11 mouse cellular contexts compared by ENCODE assay signal in genomic region chr7:141040867-141041606, GRCm38 (mm10). TPM values are rescaled to one million over a fixed set of nuclear protein-coding genes. Genes with fewer than 3 reads are reported as not detected.
DNase-seq lines count a peak whose midpoint lies in the region; ATAC-seq and TF ChIP-seq lines count a peak whose summit lies in the region.
"Had no signal": no experiment of that assay in that cellular context is flagged by ENCODE, and none has a peak within 500 bp of the region (broad histone marks: within the 10 kb centered on the region; RNA-seq: fewer than 3 reads in every experiment).

No protein-coding gene starts in this region.

- H3K36me3 ChIP-seq in kidney, embryonic 14.5 days (ENCODE audit: control insufficient read depth, insufficient read depth, low read length), result no peaks in the 10 kb centered on the region
- H3K36me3 ChIP-seq in embryonic facial prominence, embryonic 12.5 days, result no peaks in the 10 kb centered on the region
- no peaks in the 10 kb centered on the region for H3K36me3 ChIP-seq in myocyte (ENCODE audit: control insufficient read depth, insufficient read depth)
- H3K36me3 ChIP-seq: G1E had no signal

- no peaks in the 10 kb centered on the region for H3K79me2 ChIP-seq in myocyte (ENCODE audit: control insufficient read depth, insufficient read depth)

- no peaks in the 10 kb centered on the region for H3K27me3 ChIP-seq in kidney, embryonic 14.5 days (ENCODE audit: control insufficient read depth, insufficient read depth, low read length)
- no peaks in the 10 kb centered on the region for H3K27me3 ChIP-seq in embryonic facial prominence, embryonic 12.5 days
- no peaks in the 10 kb centered on the region for H3K27me3 ChIP-seq in myocyte (ENCODE audit: control insufficient read depth, insufficient read depth, insufficient read length)

- 0 out of 2 replicates have a peak, but pooled peaks cover 3% of the 10 kb centered on the region for H3K4me1 ChIP-seq in kidney, embryonic 14.5 days (ENCODE audit: control insufficient read depth, insufficient read depth, low read length)
- H3K4me1 ChIP-seq in embryonic facial prominence, embryonic 12.5 days, result peaks cover 3% of the 10 kb centered on the region; the same call in 1 of the 2 replicates

- no peak overlapping the region for H3K4me2 ChIP-seq in kidney, embryonic 14.5 days (replicated peaks; ENCODE audit: low read depth, low read length)
- H3K4me2 ChIP-seq in embryonic facial prominence, embryonic 12.5 days (replicated peaks), result peak overlapping the region; percentile 32
- peak overlapping the region; percentile 61 for H3K4me2 ChIP-seq in myocyte (ENCODE audit: low read depth)

- peak; percentile 46; the same call in 1 of the 2 replicates for ATAC-seq in kidney, embryonic 14.5 days (ENCODE audit: low FRiP score, low TSS enrichment)
- no peak for ATAC-seq in embryonic facial prominence, embryonic 12.5 days (ENCODE audit: insufficient number of reproducible peaks, insufficient read depth, low FRiP score, low TSS enrichment)
- ATAC-seq in frontal cortex, adult (ENCODE audit: low TSS enrichment), result no peak

- no peak for TF ChIP-seq POLR2A in myocyte (IDR thresholded peaks at IDR 0.05; ENCODE audit: insufficient read length, low read depth)

- 0 out of 2 replicates have a peak overlapping the region, but pooled peaks have one; percentile 28 for H3K9ac ChIP-seq in kidney, embryonic 14.5 days (ENCODE audit: low read depth, low read length)
- H3K9ac ChIP-seq in embryonic facial prominence, embryonic 12.5 days, result no peak overlapping the region; the same call in 1 of the 2 replicates

- peak overlapping the region; percentile 89 for H3K27ac ChIP-seq in kidney, embryonic 14.5 days (ENCODE audit: low read depth, low read length)
- peak overlapping the region; percentile 66 for H3K27ac ChIP-seq in embryonic facial prominence, embryonic 12.5 days
- H3K27ac ChIP-seq: macrophage had no signal

- H3K9me3 ChIP-seq in kidney, embryonic 14.5 days (ENCODE audit: control insufficient read depth, low read length), result no peaks in the 10 kb centered on the region
- H3K9me3 ChIP-seq in embryonic facial prominence, embryonic 12.5 days, result no peaks in the 10 kb centered on the region
- H3K9me3 ChIP-seq: G1E had no signal

- WGBS in kidney, embryonic 14.5 days, result 45% methylated on average over 6 of the region's 9 CpGs
- 38% methylated on average over 6 of the region's 9 CpGs for WGBS in embryonic facial prominence, embryonic 12.5 days

- no peak for DNase-seq in kidney, adult 9 months
- DNase-seq in kidney, postnatal 10 days, result peak; percentile 40
- no peak for DNase-seq in layer of hippocampus, adult 18-20 months (ENCODE audit: low spot score in 2 of 2)
- no peak for DNase-seq in left cerebral cortex, adult 18-20 months (ENCODE audit: low spot score in 2 of 2)

- no peak overlapping the region for H3K4me3 ChIP-seq in kidney, embryonic 14.5 days (ENCODE audit: low read length)
- H3K4me3 ChIP-seq in embryonic facial prominence, embryonic 12.5 days, result no peak overlapping the region
- no peak overlapping the region for H3K4me3 ChIP-seq in myocyte

- H3ac ChIP-seq in myocyte (ENCODE audit: control insufficient read depth, insufficient read length), result no peak overlapping the region

TF ChIP-seq in myocyte, 11 proteins besides CTCF, POLR2A, EP300 and RAD21:
- TF ChIP-seq MAX (IDR thresholded peaks at IDR 0.05; ENCODE audit: low read depth), result no peak
- no peak for TF ChIP-seq TCF3 (IDR thresholded peaks at IDR 0.05; ENCODE audit: insufficient read length, low read depth)
- no peak for TF ChIP-seq SRF (IDR thresholded peaks at IDR 0.05; ENCODE audit: control insufficient read depth, insufficient read length, low read depth)
- no peak for TF ChIP-seq REST (IDR thresholded peaks at IDR 0.05; ENCODE audit: insufficient read depth, insufficient read length)
- no peak for TF ChIP-seq TCF12 (IDR thresholded peaks at IDR 0.05; ENCODE audit: insufficient read depth, poor library complexity, severe bottlenecking)
- no peak for TF ChIP-seq CEBPB (IDR thresholded peaks at IDR 0.05; ENCODE audit: insufficient read depth, poor library complexity, severe bottlenecking)
- no peak for TF ChIP-seq E2F4 (IDR thresholded peaks at IDR 0.05; ENCODE audit: insufficient read depth)
- no peak for TF ChIP-seq MYOD1 (IDR thresholded peaks at IDR 0.05; ENCODE audit: control insufficient read depth in 1 of 3, insufficient read length in 2 of 3, low read depth in 2 of 3)
- no peak for TF ChIP-seq POLR2AphosphoS2 (IDR thresholded peaks at IDR 0.05; ENCODE audit: insufficient read length, low read depth)
- TF ChIP-seq MYOG (IDR thresholded peaks at IDR 0.05; ENCODE audit: control insufficient read depth in 1 of 3, insufficient read depth in 1 of 3, insufficient read length in 2 of 3, low read depth in 2 of 3), result no peak
- TF ChIP-seq USF1 (IDR thresholded peaks at IDR 0.05; ENCODE audit: low read depth), result no peak

RNA-seq across cellular contexts. Expression of gene Gm17387, which starts 12.1 kb away (rescaled TPM):
- polyA plus RNA-seq in kidney, embryonic 14.5 days (2014; fragmentation: Nextera tagmentation; extraction: Ambion mirVana), result not detected in 2 replicates
- not detected in 2 replicates for polyA plus RNA-seq in embryonic facial prominence, embryonic 12.5 days (2016; fragmentation: Nextera tagmentation; extraction: Ambion mirVana)
- not detected for polyA plus RNA-seq in myocyte (2012; fragmentation: generic; extraction: Trizol)
- total RNA-seq in layer of hippocampus, adult 18-20 months (2021), result not detected
- total RNA-seq in left cerebral cortex, adult 18-20 months (2021), result not detected
- total RNA-seq: G1E had no signal
- polyA plus RNA-seq: cortical plate, adult 2 months; G1E; macrophage had no signal

RNA-seq across cellular contexts. Expression of gene B4galnt4, which starts 19.9 kb away (rescaled TPM):
- polyA plus RNA-seq in kidney, embryonic 14.5 days (2014; fragmentation: Nextera tagmentation; extraction: Ambion mirVana), result 13.7 and 14.4 TPM in 2 replicates
- polyA plus RNA-seq in embryonic facial prominence, embryonic 12.5 days (2016; fragmentation: Nextera tagmentation; extraction: Ambion mirVana), result 35.2 and 39.2 TPM in 2 replicates
- 0.46 TPM for polyA plus RNA-seq in myocyte (2012; fragmentation: generic; extraction: Trizol)
- 10 to 100 TPM; 84.2 to 86.8 TPM for total RNA-seq in layer of hippocampus, adult 18-20 months (2021)
- total RNA-seq in left cerebral cortex, adult 18-20 months (2021), result 10 to 100 TPM; 85.9 to 86.1 TPM
- total RNA-seq: G1E had no signal
- polyA plus RNA-seq: G1E, macrophage had no signal

RNA-seq across cellular contexts. Expression of gene Ifitm6, which starts 23.3 kb away (rescaled TPM):
- 0.84 and 1.6 TPM in 2 replicates for polyA plus RNA-seq in kidney, embryonic 14.5 days (2014; fragmentation: Nextera tagmentation; extraction: Ambion mirVana)
- 0.43 TPM in 1 of 2 replicates, not detected in the other for polyA plus RNA-seq in embryonic facial prominence, embryonic 12.5 days (2016; fragmentation: Nextera tagmentation; extraction: Ambion mirVana)
- polyA plus RNA-seq in myocyte (2012; fragmentation: generic; extraction: Trizol), result 4.4 TPM
- not detected for total RNA-seq in layer of hippocampus, adult 18-20 months (2021)
- total RNA-seq in left cerebral cortex, adult 18-20 months (2021), result under 1 TPM in 1 of 2 experiments, not detected in 1; 0.61 TPM
- total RNA-seq: G1E had no signal
- polyA plus RNA-seq: G1E had no signal

RNA-seq across cellular contexts. Expression of gene Ifitm3, which starts 30.5 kb away (rescaled TPM):
- 154 and 166 TPM in 2 replicates for polyA plus RNA-seq in kidney, embryonic 14.5 days (2014; fragmentation: Nextera tagmentation; extraction: Ambion mirVana)
- polyA plus RNA-seq in embryonic facial prominence, embryonic 12.5 days (2016; fragmentation: Nextera tagmentation; extraction: Ambion mirVana), result 48.0 and 52.4 TPM in 2 replicates
- polyA plus RNA-seq in myocyte (2012; fragmentation: generic; extraction: Trizol), result 1,312 TPM
- 10 to 100 TPM in 1 of 2 experiments, 1 to 10 TPM in 1; 8.0 to 11.4 TPM for total RNA-seq in layer of hippocampus, adult 18-20 months (2021)
- 10 to 100 TPM; 12.9 to 13.6 TPM for total RNA-seq in left cerebral cortex, adult 18-20 months (2021)
- total RNA-seq: G1E had no signal
- polyA plus RNA-seq: G1E had no signal

RNA-seq across cellular contexts. Expression of gene Pkp3, which starts 37.0 kb away (rescaled TPM):
- 4.0 and 4.3 TPM in 2 replicates for polyA plus RNA-seq in kidney, embryonic 14.5 days (2014; fragmentation: Nextera tagmentation; extraction: Ambion mirVana)
- 13.3 and 16.2 TPM in 2 replicates for polyA plus RNA-seq in embryonic facial prominence, embryonic 12.5 days (2016; fragmentation: Nextera tagmentation; extraction: Ambion mirVana)
- 0.25 TPM for polyA plus RNA-seq in myocyte (2012; fragmentation: generic; extraction: Trizol)
- not detected for total RNA-seq in layer of hippocampus, adult 18-20 months (2021)
- under 1 TPM; 0.26 to 0.33 TPM for total RNA-seq in left cerebral cortex, adult 18-20 months (2021)
- total RNA-seq: G1E had no signal
- polyA plus RNA-seq: G1E, macrophage had no signal

Comparison
In these comparisons a context has a peak if more than half of its experiments do, and no peak if none do; other contexts are left out.
1. RNA of gene B4galnt4, which starts 19.9 kb away (polyA plus RNA-seq): 35.2 to 39.2 TPM in embryonic facial prominence, embryonic 12.5 days and 13.7 to 14.4 TPM in kidney, embryonic 14.5 days; 0.46 TPM in myocyte (single experiment); every median in the first group is over 10 times any median in the second.